Mouse (Mus musculus) brain, adult 2 months (tissue): ENCODE data around the gene Alas2.

ENCODE experiments used
- DNase-seq: peaks from one replicate; pipeline ENCODE4 v3.0.0; 2011; ENCODE audit warnings: low read depth, low spot score

Gene Alas2

DNA sequence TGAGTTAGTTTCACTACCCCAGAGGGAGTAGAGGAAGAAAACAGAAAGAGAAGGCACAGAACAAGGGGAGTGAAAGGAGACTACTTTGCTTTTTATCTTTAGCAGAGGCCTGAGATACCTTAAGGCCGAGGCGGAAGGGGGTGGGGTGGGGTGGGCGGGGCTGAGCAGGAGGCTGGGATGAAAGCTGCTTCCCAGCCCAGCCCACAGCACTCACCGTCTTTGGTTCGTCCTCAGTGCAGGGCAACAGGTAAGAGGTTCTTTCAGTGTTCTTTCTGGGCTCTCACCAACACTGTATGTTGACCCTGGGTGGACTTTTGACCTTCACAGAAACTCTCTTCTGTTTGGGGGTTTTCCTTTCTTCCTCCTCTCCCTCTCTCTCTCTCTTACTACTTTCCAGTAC, at the start of gene Alas2:
Gene Alas2, plus strand, starts transcription at position 137 of the 400 bp plus-strand sequence.
- no peak for DNase-seq

DNA sequence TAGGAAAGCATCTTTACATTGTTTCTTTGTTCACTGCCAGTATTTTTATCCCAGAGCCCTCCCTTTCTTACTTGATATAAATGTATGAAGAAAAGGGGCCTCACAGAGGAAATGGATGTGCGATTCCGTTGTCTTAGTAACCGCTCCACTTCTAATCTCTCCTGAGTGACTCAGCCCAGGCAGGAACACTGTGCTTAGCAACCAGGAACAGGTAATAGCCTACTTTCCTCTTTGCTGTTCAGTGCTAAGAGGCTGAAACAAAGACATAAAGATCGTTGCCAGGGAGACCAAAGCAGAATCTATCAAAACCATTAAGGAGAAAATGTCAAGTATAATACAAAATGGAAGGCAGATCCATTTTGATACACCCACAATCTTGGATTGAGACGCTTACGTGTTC, 38.5 kb upstream of the Alas2 start:
- DNase-seq: peak; percentile 80

GRCm38 (mm10) chrX:150510631-150511030, 36.5 kb upstream of the Alas2 start:
- peak; percentile 68 for DNase-seq

- peak; percentile 60 for DNase-seq
These were observed 35.9 kb upstream of the Alas2 start for GRCm38 (mm10) chrX:150511274-150511673.

- DNase-seq: peak; percentile 31
These were observed 33.0 kb upstream of the Alas2 start for GRCm38 (mm10) chrX:150514127-150514526.

- no peak for DNase-seq
These were observed 31.2 kb upstream of the Alas2 start for GRCm38 (mm10) chrX:150516015-150516414.

GRCm38 (mm10) chrX:150516477-150516876, 30.7 kb upstream of the Alas2 start:
- no peak for DNase-seq

DNA sequence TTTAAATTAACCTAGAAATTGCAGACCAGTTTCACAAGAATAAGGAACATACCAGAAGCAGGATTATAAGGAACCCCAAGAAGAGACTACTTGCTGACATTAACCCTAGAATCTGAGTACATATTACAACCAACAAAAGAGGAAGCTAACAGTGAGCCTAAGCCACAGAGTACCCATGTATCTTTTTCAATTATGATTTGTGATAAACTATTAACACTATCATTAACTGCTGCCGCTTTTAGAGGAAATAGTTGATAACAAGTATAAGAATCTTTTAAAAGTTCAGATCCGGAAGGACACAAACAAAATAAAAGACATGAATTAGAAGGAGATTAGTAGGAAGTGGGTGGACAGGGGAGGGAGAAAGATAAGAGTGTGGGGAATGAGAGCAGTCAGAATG, 7.1 kb upstream of the Alas2 start:
- DNase-seq: no peak

DNA sequence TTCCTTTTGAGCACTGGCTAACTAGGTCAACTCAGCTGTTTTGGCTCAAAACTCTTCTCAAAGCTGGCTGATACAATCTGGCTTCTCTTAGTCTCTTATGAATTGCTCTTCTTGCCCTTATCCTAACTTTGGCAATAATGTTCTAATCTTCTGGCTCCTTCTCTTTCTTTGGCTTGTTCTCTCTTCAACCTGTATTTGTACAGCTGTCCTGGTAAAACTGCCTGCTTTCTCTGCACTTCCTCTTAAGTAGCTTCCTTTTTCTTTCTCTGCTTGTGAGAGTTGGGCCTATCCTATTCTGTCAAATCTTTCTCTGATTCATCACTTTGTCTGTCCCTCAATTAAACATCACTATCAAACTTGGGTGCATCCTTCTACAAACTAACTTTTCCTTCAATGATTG, 5.5 kb upstream of the Alas2 start:
- DNase-seq: no peak

GRCm38 (mm10) chrX:150549639-150550038, 2.5 kb downstream of the Alas2 start:
- DNase-seq: no peak

DNA sequence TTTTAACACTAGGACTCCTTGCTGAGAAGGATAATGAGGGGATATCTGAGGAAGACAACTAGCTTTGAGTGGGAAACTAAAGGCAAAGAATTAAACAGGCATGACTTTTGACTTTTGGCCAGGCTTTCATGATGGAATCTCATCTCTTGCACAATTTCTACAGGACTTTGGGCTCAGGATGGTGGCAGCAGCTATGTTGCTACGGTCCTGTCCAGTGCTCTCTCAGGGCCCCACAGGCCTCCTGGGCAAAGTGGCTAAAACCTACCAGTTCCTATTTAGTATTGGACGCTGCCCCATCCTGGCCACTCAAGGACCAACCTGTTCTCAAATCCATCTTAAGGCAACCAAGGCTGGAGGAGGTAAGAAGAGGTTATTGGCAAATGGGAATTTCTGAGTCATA, 4.8 kb downstream of the Alas2 start:
- no peak for DNase-seq

- no peak for DNase-seq
These were observed 6.9 kb downstream of the Alas2 start for GRCm38 (mm10) chrX:150554032-150554431.

- no peak for DNase-seq
These were observed 17.6 kb downstream of the Alas2 start for GRCm38 (mm10) chrX:150564644-150565357.

GRCm38 (mm10) chrX:150581921-150582320, 34.7 kb downstream of the Alas2 start:
- DNase-seq: no peak

- DNase-seq: no peak
These were observed 37.9 kb downstream of the Alas2 start for GRCm38 (mm10) chrX:150585116-150585515.

- DNase-seq: peak; percentile 93
These were observed 41.0 kb downstream of the Alas2 start, which contains the start of gene Pfkfb1 for GRCm38 (mm10) chrX:150588023-150588764. TSS of gene Pfkfb1 (plus strand) at chrX:150588229.

DNA sequence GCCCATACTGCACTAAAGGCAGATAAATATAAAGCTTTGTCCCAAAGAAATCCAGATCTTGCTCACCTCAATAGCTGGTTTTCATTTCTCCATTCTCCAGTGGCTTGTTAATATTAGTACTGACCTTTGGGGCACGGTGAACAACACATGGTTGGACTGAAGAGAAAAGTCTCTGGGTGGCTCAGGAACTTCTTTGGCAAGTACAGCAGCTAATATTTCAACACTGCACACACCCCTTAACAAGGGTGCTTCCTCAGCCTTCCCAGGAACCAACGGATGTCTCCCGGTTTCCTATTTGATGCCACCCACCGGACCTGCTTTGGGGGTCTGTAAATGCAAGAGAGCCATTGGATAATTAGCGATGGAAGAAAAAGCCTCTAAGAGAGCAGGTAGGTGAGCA, 42.5 kb downstream of the Alas2 start, which contains the start of gene Apex2:
Gene Apex2, minus strand, starts transcription at position 173 of the 400 bp plus-strand sequence.
- DNase-seq: no peak

- DNase-seq: no peak
These were observed 46.3 kb downstream of the Alas2 start for GRCm38 (mm10) chrX:150593266-150594035.

- DNase-seq: no peak
These were observed 47.0 kb downstream of the Alas2 start for GRCm38 (mm10) chrX:150594176-150594575.

- no peak for DNase-seq
These were observed 48.0 kb downstream of the Alas2 start for GRCm38 (mm10) chrX:150595016-150595760.

- DNase-seq: no peak
These were observed 51.7 kb downstream of the Alas2 start for GRCm38 (mm10) chrX:150598882-150599281.
